Mouse (Mus musculus) kidney, adult 2 months (tissue): ENCODE measurements around the gene Gdf11.

Source experiments
- CTCF ChIP-seq: fragments of 200-500 bp; conservative IDR thresholded peaks from 2 replicates; pipeline ENCODE4 v1.5.1; 2011; ENCODE audit warnings: low read depth, mild to moderate bottlenecking, control low read depth, low read length, moderate library complexity, mixed read lengths; ENCODE audit not compliant: insufficient read depth, insufficient read length
- POLR2A ChIP-seq: fragments of 200-500 bp; IDR thresholded peaks from one replicate; pipeline ENCODE4 v1.6.1; 2011; ENCODE audit warnings: low read depth, low read length, control low read depth

DNA sequence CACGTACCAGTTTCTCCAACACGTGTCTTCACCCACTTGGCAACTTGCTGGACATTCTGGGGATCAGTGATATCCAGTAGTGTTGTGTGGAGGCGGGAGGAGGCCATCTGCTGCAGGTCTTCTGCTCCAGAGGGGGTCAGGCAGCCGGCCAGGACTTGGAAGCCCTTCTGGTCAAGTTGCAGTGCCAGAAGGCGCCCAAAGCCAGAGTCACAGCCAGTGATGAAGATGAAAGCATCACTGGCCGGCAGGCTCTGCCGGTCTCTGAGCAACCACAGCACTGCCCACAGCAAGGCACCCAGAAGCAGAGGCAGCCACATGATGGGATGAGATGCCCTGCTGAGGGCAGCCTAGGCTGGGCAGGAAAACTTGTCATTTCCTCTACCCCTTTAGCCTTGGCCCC is 26.7 kb upstream of the Gdf11 start:
- TF ChIP-seq CTCF (no peak), POLR2A (no peak)
